Mouse (Mus musculus) hindbrain, embryonic 15.5 days (tissue): ENCODE measurements around the gene Ceacam19. TPM values are rescaled to one million over a fixed set of nuclear protein-coding genes. Genes with fewer than 3 reads are reported as not detected.

Experiments used
- ATAC-seq: fragments of 200-750 bp; cut with Nextera tagmentation; 2 replicates; pipeline ENCODE4 v1.8.0; 2017; ENCODE audit warnings: low read depth, moderate number of reproducible peaks, moderate TSS enrichment; ENCODE audit not compliant: low FRiP score
- H3K27ac ChIP-seq: fragments of 300-500 bp; sonication (generic); replicated peaks from 2 replicates; pipeline ENCODE4 v1.5.1; 2015; ENCODE audit warnings: mild to moderate bottlenecking, inconsistent platforms
- H3K27me3 ChIP-seq: fragments of 300-500 bp; sonication (generic); 2 replicates; pipeline ENCODE4 v1.6.1; 2015; ENCODE audit warnings: control low read depth, inconsistent platforms
- H3K36me3 ChIP-seq: fragments of 300-500 bp; sonication (generic); 2 replicates; pipeline ENCODE4 v1.6.1; 2015; ENCODE audit warnings: control low read depth, inconsistent platforms
- H3K4me1 ChIP-seq: fragments of 300-500 bp; sonication (generic); replicated peaks from 2 replicates; pipeline ENCODE4 v1.6.1; 2015; ENCODE audit warnings: control low read depth, inconsistent platforms
- H3K4me2 ChIP-seq: fragments of 300-500 bp; sonication (generic); 2 replicates; pipeline ENCODE4 v1.6.1; 2015; ENCODE audit warnings: moderate library complexity, mild to moderate bottlenecking, inconsistent platforms
- H3K4me3 ChIP-seq: fragments of 300-500 bp; sonication (generic); 2 replicates; pipeline ENCODE4 v1.5.1; 2015; ENCODE audit warnings: mild to moderate bottlenecking, inconsistent platforms
- H3K9ac ChIP-seq: fragments of 300-500 bp; sonication (generic); 2 replicates; pipeline ENCODE4 v1.6.1; 2015; ENCODE audit warnings: inconsistent platforms
- H3K9me3 ChIP-seq: fragments of 300-500 bp; sonication (generic); 2 replicates; pipeline ENCODE4 v1.6.1; 2016; ENCODE audit warnings: control low read depth, inconsistent platforms
- WGBS: fragments of 180-500 bp; shearing (Covaris S2); methylation state at CpG from one replicate; pipeline ENCODE4 v1.1.7; 2015; 5-methylcytosine and 5-hydroxymethylcytosine counted together
- polyA plus RNA-seq: library from polyadenylated mRNA; unstranded; fragments of >200 nt; fragmentation: Nextera tagmentation; extraction: Ambion mirVana; gene quantifications from 2 replicates; pipeline ENCODE4 v1.2.1, GENCODE M21; 2015

The Ceacam19 gene
- polyA plus RNA-seq, 1 experiment from 2014 or later: not detected

DNA sequence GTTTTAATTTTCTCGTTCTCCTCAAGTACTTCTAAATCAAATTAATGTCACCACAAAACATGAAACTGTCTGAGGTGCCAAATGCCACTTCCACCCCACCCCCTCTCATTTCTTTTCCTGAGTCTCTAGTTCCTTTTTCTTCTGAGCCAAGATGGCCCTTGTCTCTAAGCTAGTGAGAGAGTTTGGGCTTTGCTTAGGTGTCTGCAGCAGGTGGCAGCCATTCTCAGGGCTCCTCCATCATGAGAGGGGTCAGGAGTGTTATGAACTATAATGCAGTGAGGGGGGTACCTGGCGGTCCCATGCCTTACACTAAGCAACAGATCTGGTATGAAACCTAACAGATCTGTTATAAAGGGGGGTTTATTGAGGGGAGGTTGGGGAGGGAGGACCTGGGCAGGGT lies 35.6 kb upstream of the Ceacam19 start:
- no peak overlapping the region for H3K4me3 ChIP-seq
- no peaks in the 10 kb centered on the region for H3K27me3 ChIP-seq
- H3K4me2 ChIP-seq: no peak overlapping the region
- H3K4me1 ChIP-seq: peaks cover 13% of the 10 kb centered on the region
- peaks cover 3% of the 10 kb centered on the region; the same call in 1 of the 2 replicates for H3K36me3 ChIP-seq
- H3K9ac ChIP-seq: no peak overlapping the region
- no peak for ATAC-seq
- no peaks in the 10 kb centered on the region for H3K9me3 ChIP-seq
- no peak overlapping the region for H3K27ac ChIP-seq
- WGBS: 54% methylated on average over 2 of the region's 2 CpGs

DNA sequence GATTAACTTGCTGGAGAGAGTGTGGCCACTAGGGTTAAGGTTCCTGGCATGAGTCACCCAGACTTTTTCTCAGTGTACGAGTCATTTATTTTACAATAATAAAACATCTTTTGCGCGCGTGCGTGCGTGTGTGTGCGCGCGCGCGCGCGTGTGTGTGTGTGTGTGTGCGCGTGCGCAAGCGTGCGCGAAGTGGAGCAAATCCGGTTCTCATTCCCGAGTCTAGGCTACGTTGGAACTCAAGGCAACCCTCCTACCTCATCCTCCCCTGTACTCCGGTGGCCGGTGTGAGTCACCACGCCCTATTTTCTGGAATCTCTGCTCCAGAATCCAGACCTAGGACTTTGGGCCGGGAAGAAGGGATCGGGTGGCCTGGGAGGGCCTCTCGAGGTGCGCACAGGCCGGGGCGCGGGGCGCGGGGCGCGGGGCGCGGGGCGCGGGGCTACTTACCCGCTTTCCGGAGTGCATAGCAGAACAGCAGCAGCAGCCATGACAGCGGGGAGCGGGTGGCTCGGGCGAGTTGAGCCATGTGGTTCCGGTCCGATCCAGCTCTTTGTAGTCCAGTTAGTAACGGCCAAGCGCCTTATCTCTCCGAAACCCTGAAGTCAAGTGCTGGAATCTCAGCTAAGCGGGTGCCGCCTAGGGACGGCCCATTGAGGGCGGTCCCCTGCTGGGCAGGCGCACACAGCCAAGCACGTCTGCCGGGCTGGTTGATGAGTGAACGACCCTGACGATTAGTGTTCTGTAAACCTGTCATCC lies 32.9 kb upstream of the Ceacam19 start, which contains the start of gene Pvr:
Pvr (minus strand) TSS at position 655 of the 756 bp plus-strand sequence.
- Histone ChIP-seq H3K36me3 (peaks cover 17% of the 10 kb centered on the region), H3K4me2 (peak within 1 kb of the TSS; percentile 66), H3K9ac (peak within 1 kb of the TSS; percentile 72), H3K9me3 (no peaks in the 10 kb centered on the region), H3K4me3 (peak within 1 kb of the TSS; percentile 64), H3K4me1 (peaks cover 13% of the 10 kb centered on the region), H3K27me3 (no peaks in the 10 kb centered on the region), H3K27ac (peak within 1 kb of the TSS; percentile 88)
- under 1% methylated on average over 57 of the region's 60 CpGs for WGBS
- ATAC-seq: peak; percentile 87

DNA sequence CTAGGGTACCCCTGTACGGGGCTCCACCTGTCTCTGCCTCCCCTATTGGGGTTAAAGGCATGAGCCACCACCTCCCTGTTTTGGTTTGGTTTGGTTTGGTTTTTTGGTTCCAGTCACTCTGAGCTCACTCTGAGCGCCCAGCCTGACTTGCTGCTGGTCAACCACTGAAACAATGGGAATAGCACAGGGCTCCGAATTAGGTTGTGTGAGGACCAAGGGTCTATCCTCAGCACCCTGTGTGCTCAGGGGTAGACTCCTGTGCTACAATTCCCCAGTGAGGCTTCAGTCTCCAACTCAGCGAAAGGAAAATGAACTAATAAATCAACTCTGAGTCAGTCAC lies 32.4 kb upstream of the Ceacam19 start:
- Histone ChIP-seq H3K27me3 (no peaks in the 10 kb centered on the region), H3K9ac (peak overlapping the region; percentile 72), H3K4me2 (peak overlapping the region; percentile 66), H3K27ac (peak overlapping the region; percentile 88), H3K9me3 (no peaks in the 10 kb centered on the region), H3K4me1 (peaks cover 13% of the 10 kb centered on the region), H3K36me3 (peaks cover 17% of the 10 kb centered on the region), H3K4me3 (peak overlapping the region; percentile 64)
- 33% methylated on average over 4 of the region's 4 CpGs for WGBS
- peak; percentile 60 for ATAC-seq

DNA sequence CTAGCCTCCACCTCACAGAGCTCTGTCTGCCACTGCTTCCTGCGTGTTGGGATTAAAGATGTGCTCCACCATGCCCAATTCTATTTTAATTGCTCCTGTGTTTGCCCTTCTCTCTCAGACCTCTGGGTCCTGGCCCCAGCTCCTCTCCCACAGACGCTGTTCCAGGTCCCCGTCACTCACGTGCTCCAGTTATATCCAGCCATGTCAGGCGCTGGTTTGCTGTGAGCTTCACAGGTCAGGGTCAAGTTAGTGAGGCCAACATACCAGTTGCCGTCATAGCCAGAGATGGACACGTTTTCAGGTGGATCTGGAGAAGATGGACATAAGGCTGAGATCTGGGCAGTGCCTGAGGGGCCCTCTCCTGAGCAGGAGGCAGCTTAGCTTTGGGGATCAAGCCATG lies 26.8 kb upstream of the Ceacam19 start:
- Histone ChIP-seq H3K4me3 (no peak overlapping the region), H3K36me3 (peaks cover 22% of the 10 kb centered on the region), H3K4me1 (no peaks in the 10 kb centered on the region), H3K4me2 (no peak overlapping the region), H3K27ac (no peak overlapping the region), H3K9me3 (no peaks in the 10 kb centered on the region), H3K9ac (no peak overlapping the region), H3K27me3 (no peaks in the 10 kb centered on the region)
- 92% methylated on average over 7 of the region's 7 CpGs for WGBS
- no peak for ATAC-seq

DNA sequence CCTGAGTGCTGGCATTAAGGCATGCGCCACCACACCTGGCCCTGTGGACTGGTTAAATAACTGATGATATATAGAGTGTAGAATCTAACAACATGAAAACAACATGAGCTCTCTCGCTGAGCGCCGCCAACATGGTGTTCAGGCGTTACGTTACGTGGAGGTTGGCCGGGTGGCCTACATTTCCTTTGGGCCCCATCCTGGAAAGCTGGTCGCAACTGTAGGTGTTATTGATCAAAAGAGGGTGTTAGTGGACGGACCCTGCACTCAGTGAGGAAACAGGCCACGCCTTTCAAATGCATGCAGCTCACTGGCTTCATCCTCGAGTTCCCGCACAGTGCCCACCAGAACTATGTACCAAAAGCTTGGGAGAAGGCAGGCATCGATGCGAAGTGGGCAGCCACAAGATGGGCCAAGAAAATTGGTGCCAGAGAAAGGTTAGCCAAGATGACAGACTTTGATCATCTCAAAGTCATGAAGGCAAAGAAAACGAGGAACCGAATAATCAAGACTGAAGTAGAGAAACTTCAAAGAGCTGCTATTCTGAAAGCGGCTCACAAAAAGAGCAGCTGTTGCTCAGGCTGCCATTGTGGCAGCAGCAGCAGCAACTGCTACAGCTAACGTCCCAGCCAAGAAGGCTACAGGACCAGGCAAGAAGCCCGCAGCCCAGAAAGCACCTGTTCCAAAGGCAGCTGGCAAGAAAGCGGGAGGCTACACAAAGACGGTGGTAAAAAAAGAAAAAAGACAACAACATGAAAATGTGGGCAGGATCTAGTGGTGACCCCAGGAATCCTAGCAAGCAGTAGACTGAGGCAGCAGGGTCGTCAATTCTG lies 24.1 kb upstream of the Ceacam19 start:
- Histone ChIP-seq H3K9ac (no peak overlapping the region), H3K27me3 (no peaks in the 10 kb centered on the region), H3K4me3 (no peak overlapping the region), H3K4me2 (no peak overlapping the region), H3K27ac (no peak overlapping the region), H3K9me3 (no peaks in the 10 kb centered on the region), H3K36me3 (peaks cover 31% of the 10 kb centered on the region), H3K4me1 (no peaks in the 10 kb centered on the region)
- no peak for ATAC-seq
- 86% methylated on average over 23 of the region's 23 CpGs for WGBS

DNA sequence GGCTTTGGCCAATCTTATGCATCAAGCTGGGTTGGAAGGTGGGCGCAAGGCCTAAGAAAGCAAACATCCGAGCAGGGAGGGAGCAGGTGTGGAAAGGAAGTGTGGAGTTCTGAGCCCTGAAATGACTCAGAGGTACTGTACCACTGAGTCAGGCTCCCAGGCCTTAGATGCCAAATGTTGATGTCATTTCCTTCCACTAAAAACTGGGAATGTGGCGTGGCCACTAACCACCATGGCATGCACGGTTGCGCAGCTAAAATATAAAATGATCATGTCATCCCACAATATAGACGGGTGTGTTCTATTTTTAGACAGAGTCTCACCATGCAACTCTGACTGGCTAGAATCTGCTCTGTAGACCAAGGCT lies 23.5 kb upstream of the Ceacam19 start:
- ATAC-seq: 0 out of 2 replicates have a peak, but pooled peaks have one; percentile 13

DNA sequence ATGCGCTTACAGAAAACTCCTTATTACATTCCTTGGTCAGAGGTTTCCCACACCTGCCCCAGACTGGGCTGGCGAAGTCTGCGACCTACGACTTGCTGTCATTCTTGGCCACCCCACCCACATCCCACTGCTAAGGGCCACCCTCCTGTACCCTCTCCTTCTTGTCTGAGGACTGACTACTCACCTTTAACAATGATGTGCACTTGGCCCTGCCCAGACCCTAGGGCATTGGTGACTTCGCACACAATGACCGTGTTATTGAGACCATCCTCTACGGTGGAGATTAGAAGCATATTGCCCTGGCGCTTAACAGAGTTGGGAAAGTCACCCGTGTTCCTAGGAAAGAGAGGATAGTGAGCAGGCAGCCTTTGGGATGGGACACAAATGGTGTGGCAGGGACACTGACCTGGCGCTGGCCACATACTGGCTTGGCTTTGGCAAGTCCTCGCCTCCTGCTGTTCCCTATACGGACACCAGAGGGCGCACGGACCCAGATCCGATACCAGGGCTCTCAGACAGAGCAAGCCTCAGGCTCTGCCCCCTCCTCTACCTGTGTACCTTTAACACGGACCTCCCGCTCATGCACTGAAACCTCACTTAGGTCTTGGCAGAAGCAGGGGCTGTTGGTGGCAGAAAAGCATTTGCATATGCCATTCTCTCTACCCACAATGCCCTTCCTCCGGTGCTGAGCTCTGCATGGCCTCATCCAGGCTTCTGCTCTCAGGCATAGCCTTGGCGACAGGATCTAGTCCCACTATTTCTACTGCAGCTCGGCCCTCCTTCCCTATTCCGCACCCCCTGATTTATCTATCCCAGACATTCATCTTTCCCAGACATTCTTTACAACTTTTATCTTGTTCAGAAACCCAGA lies 22.9 kb upstream of the Ceacam19 start:
- 52% methylated on average over 21 of the region's 21 CpGs for WGBS
- no peak overlapping the region for H3K4me2 ChIP-seq
- H3K9ac ChIP-seq: no peak overlapping the region
- H3K9me3 ChIP-seq: no peaks in the 10 kb centered on the region
- peaks cover 31% of the 10 kb centered on the region for H3K36me3 ChIP-seq
- ATAC-seq: peak; percentile 84
- no peaks in the 10 kb centered on the region for H3K27me3 ChIP-seq
- no peaks in the 10 kb centered on the region for H3K4me1 ChIP-seq
- H3K27ac ChIP-seq: no peak overlapping the region
- H3K4me3 ChIP-seq: no peak overlapping the region

More for the DNA sequence above, 23.5 kb upstream of the Ceacam19 start:
- Histone ChIP-seq H3K4me2 (no peak overlapping the region), H3K9ac (no peak overlapping the region), H3K27ac (no peak overlapping the region), H3K9me3 (no peaks in the 10 kb centered on the region), H3K27me3 (no peaks in the 10 kb centered on the region), H3K36me3 (peaks cover 31% of the 10 kb centered on the region), H3K4me3 (no peak overlapping the region), H3K4me1 (no peaks in the 10 kb centered on the region)
- 88% methylated on average over 6 of the region's 6 CpGs for WGBS

DNA sequence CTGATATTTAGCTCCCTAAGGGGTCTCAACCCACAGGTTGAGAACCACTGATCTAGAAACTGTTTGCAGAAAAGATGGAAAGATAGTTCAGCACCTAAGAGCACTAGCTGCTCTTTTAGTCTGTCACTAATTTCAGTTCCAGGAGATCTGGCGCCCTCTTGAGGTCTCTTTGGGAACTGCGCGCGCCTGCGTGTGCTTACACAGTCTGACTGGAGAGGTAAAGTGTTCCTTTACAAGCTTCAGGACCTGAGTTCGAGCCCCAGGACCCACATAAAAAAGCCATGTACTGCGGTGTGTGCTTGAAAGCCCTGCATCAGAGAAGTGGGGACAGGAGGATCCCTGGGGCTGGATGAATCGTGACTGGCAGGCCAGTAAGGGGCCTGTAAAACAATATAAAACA lies 2.1 kb upstream of the Ceacam19 start:
- H3K4me1 ChIP-seq: no peaks in the 10 kb centered on the region
- H3K4me2 ChIP-seq: no peak overlapping the region
- H3K9ac ChIP-seq: no peak overlapping the region
- H3K27me3 ChIP-seq: no peaks in the 10 kb centered on the region
- no peaks in the 10 kb centered on the region for H3K36me3 ChIP-seq
- no peaks in the 10 kb centered on the region for H3K9me3 ChIP-seq
- WGBS: 54% methylated on average over 8 of the region's 8 CpGs
- ATAC-seq: no peak
- no peak overlapping the region for H3K4me3 ChIP-seq
- H3K27ac ChIP-seq: no peak overlapping the region

DNA sequence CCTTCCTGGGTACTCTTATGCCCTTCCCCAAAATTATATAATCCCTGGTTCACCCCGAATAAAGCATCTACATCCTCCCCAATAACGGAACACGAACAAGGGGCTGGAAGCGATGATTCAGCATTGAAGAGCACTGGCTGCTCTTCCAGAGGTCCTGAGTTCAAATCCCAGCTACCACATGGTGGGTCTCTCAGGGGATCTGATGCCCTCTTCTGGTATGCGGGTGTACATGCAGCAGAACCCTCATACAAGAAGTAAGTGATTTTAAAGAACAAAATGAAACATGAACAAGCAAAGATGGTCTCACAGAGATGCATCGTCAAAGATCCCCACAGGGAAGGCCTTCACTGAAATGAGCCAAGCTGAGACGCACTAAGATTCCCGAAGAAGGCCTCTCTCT lies 7.0 kb downstream of the Ceacam19 start:
- Histone ChIP-seq H3K4me2 (no peak overlapping the region), H3K27ac (no peak overlapping the region), H3K9ac (no peak overlapping the region), H3K4me1 (no peaks in the 10 kb centered on the region), H3K36me3 (no peaks in the 10 kb centered on the region), H3K27me3 (no peaks in the 10 kb centered on the region), H3K9me3 (no peaks in the 10 kb centered on the region), H3K4me3 (no peak overlapping the region)
- no peak for ATAC-seq
- WGBS: 88% methylated on average over 8 of the region's 8 CpGs

DNA sequence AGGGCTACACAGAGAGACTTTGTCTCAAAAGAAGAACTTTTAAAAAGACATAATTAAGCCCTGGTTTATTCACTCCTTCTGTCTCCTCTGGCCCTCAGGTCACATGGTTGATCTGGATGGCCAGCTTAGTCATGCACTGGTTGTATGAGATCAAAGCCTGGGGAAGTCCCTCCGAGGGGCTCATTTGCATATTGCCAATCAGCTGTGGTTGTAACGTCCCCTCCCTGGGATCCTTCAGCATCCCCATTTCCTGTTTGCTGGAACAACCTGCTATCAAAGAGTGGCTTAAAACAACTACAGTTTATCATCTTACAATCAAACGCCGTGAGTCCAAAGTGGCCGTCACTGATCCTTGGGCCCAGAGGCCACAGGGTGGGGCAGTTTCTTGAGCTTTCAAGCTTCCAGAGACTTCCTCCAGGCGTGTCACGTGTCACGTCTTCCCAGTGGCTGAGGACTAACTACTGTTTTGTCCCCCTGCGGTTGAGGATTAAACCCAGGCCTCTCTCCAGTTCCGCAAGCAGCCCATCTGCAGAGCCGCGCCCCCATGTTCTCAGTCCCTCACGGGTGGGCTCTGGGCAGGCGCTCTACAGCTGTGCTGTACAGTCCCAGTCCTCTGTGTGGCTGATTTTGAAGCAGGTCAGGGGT lies 10.9 kb downstream of the Ceacam19 start:
- H3K9me3 ChIP-seq: no peaks in the 10 kb centered on the region
- H3K4me2 ChIP-seq: no peak overlapping the region
- H3K4me1 ChIP-seq: no peaks in the 10 kb centered on the region
- H3K4me3 ChIP-seq: no peak overlapping the region
- peak; percentile 29; the same call in 1 of the 2 replicates for ATAC-seq
- no peaks in the 10 kb centered on the region for H3K27me3 ChIP-seq
- no peaks in the 10 kb centered on the region for H3K36me3 ChIP-seq
- no peak overlapping the region for H3K9ac ChIP-seq
- 67% methylated on average over 14 of the region's 14 CpGs for WGBS
- H3K27ac ChIP-seq: no peak overlapping the region

DNA sequence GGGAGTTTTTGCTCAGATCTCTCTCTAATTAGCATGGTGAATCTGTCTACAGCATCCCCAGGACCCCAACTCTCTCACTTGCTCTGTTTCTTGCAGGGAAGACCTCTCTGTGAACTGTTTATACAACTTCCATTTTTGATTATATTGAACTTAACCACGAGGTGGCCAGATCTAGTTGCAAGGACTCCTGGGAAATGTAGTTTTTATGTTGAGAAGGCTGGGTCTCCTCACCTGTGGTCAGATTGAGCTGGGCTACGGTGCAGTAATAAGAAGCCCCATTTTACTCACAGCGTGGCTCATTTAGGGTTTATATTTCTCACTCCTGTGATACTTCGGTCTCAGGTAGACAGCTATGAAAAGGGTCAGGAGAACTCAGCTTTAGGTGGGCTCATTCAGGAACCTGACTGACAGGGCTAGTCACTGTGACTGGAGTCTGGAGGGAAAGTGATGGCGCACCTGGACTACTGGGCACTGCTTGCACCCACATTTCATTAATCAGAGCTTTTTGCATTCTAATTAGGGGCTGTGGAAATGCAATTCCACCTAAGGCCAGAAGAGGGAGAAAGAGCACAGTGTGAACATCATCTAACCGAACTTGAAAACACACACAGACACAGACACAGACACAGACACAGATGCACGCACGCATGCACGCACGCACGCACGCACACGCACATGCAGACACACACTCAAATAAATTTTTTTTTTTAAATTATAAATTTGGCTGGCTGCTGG lies 11.7 kb downstream of the Ceacam19 start:
- Histone ChIP-seq H3K4me3 (no peak overlapping the region), H3K27me3 (no peaks in the 10 kb centered on the region), H3K36me3 (no peaks in the 10 kb centered on the region), H3K27ac (no peak overlapping the region), H3K9ac (no peak overlapping the region), H3K4me2 (no peak overlapping the region), H3K9me3 (no peaks in the 10 kb centered on the region), H3K4me1 (no peaks in the 10 kb centered on the region)
- ATAC-seq: peak; percentile 64
- 48% methylated on average over 13 of the region's 13 CpGs for WGBS
